ENCODE assay signal across 8 mouse cellular contexts in genomic region chr16:50753612-50754389, GRCm38 (mm10).
DNase-seq lines count a peak whose midpoint lies in the region; ATAC-seq and TF ChIP-seq lines count a peak whose summit lies in the region.

No protein-coding gene starts in this region.

- DNase-seq in CH12.LX (ENCODE audit: extremely low read depth) = peak; percentile 87
- DNase-seq in adrenal gland, postnatal 36 days = peak; percentile 79 to 84
- DNase-seq in heart, adult 8-10 months (ENCODE audit: low spot score) = peak; percentile 74
- DNase-seq in kidney, postnatal 10 days = peak; percentile 76
- no peak for DNase-seq in right cerebral cortex, adult 18-20 months
- no peak for DNase-seq in cerebellum, adult 11-12 months
- DNase-seq in layer of hippocampus, adult 9-11 months = no peak

- H3K36me3 ChIP-seq in CH12.LX (replicated peaks in 1 of 2; ENCODE audit: control insufficient read depth in 1 of 2, insufficient read depth in 1 of 2, low read length in 1 of 2) = no peaks in the 10 kb centered on the region
- H3K36me3 ChIP-seq in stomach, embryonic 14.5 days (ENCODE audit: control insufficient read depth, insufficient read depth, low read length) = no peaks in the 10 kb centered on the region

- H3K27me3 ChIP-seq in CH12.LX (replicated peaks) = no peaks in the 10 kb centered on the region
- H3K27me3 ChIP-seq in stomach, embryonic 14.5 days (ENCODE audit: control insufficient read depth, insufficient read depth, low read length) = no peaks in the 10 kb centered on the region

- peaks cover 6 to 34% of the 10 kb centered on the region in 2 experiments for H3K4me1 ChIP-seq in CH12.LX (ENCODE audit: control insufficient read depth in 1 of 2, insufficient read depth in 2 of 2)
- peaks cover 5% of the 10 kb centered on the region for H3K4me1 ChIP-seq in stomach, embryonic 14.5 days (ENCODE audit: control insufficient read depth, insufficient read depth, low read length)

- 0 out of 2 replicates have a peak, but pooled peaks have one; percentile 27 for TF ChIP-seq POLR2A in CH12.LX (IDR thresholded peaks at IDR 0.05; ENCODE audit: low read depth, low read length)

- peak overlapping the region; percentile 61 for H3K4me2 ChIP-seq in CH12.LX (ENCODE audit: insufficient read depth, low read depth, poor library complexity, severe bottlenecking)
- H3K4me2 ChIP-seq in stomach, embryonic 14.5 days (replicated peaks; ENCODE audit: low read depth, low read length) = no peak overlapping the region

- dilution Hi-C loops in CH12.LX (cut with MboI; ENCODE audit: extremely low pct_ligation_motif_present, extremely low pct_unique_long_range_greater_than_20kb, low sequenced_read_pairs) = no loop called here

- H3K79me2 ChIP-seq in CH12.LX (replicated peaks; ENCODE audit: control insufficient read depth, extremely low read depth, insufficient read depth, poor library complexity, severe bottlenecking) = no peaks in the 10 kb centered on the region

- TF ChIP-seq CTCF in CH12.LX (conservative IDR thresholded peaks at IDR 0.05 in 1 of 2, IDR thresholded peaks at IDR 0.05 in 1 of 2; ENCODE audit: low read depth in 2 of 2, low read length in 2 of 2) = no peak

- peak; percentile 70 for TF ChIP-seq EP300 in CH12.LX (IDR thresholded peaks at IDR 0.05; ENCODE audit: low read length)

- WGBS in stomach, embryonic 14.5 days = 0% methylated on average over 3 of the region's 3 CpGs

- H3K9me3 ChIP-seq in CH12.LX (replicated peaks; ENCODE audit: low read length) = no peaks in the 10 kb centered on the region
- H3K9me3 ChIP-seq in stomach, embryonic 14.5 days (ENCODE audit: control insufficient read depth, low read depth, low read length) = no peaks in the 10 kb centered on the region

- no peak overlapping the region for H3K9ac ChIP-seq in CH12.LX (ENCODE audit: insufficient read depth, low read depth)
- H3K9ac ChIP-seq in stomach, embryonic 14.5 days (replicated peaks; ENCODE audit: low read depth, low read length) = no peak overlapping the region

- ATAC-seq in stomach, embryonic 14.5 days (ENCODE audit: insufficient number of reproducible peaks, insufficient read depth, low FRiP score, low read depth) = 0 out of 2 replicates have a peak, but pooled peaks have one; percentile 69

- H3K4me3 ChIP-seq in CH12.LX (replicated peaks in 1 of 3; ENCODE audit: low read depth in 2 of 3, low read length in 2 of 3, poor library complexity in 1 of 3) = no peak overlapping the region
- no peak overlapping the region for H3K4me3 ChIP-seq in stomach, embryonic 14.5 days (ENCODE audit: low read depth, low read length)

- no peak overlapping the region for H3K27ac ChIP-seq in CH12.LX (ENCODE audit: insufficient read depth, low read depth)
- H3K27ac ChIP-seq in stomach, embryonic 14.5 days (ENCODE audit: low read length) = peak overlapping the region; percentile 45; the same call in 1 of the 2 replicates

- in situ Hi-C loops in CH12.LX (cut with MboI; ENCODE audit: low pct_ligation_motif_present, low pct_unique_long_range_greater_than_20kb, low sequenced_read_pairs) = loop anchor here (25.0 kb wide), 1 partner anchor 1216 kb away; no protein-coding TSS in a partner anchor

- no peak for TF ChIP-seq RAD21 in CH12.LX (IDR thresholded peaks at IDR 0.05; ENCODE audit: low read depth, low read length)

TF ChIP-seq in CH12.LX, 34 proteins besides CTCF, POLR2A, EP300 and RAD21:
- TF ChIP-seq ETS1 (conservative IDR thresholded peaks at IDR 0.05; ENCODE audit: low read depth, low read length) = peak; percentile 91
- no peak for TF ChIP-seq NELFE (IDR thresholded peaks at IDR 0.05; ENCODE audit: low read depth, low read length)
- TF ChIP-seq MAX (IDR thresholded peaks at IDR 0.05; ENCODE audit: low read length) = 0 out of 2 replicates have a peak, but pooled peaks have one; percentile 33
- TF ChIP-seq MYC (IDR thresholded peaks at IDR 0.05; ENCODE audit: low read depth, low read length) = peak; percentile 65; the same call in 1 of the 2 replicates
- peak; percentile 46; the same call in 1 of the 2 replicates for TF ChIP-seq IRF4 (IDR thresholded peaks at IDR 0.05; ENCODE audit: low read depth, low read length)
- no peak for TF ChIP-seq CHD2 (IDR thresholded peaks at IDR 0.05; ENCODE audit: low read length)
- peak; percentile 57; the same call in 1 of the 2 replicates for TF ChIP-seq MAZ (IDR thresholded peaks at IDR 0.05; ENCODE audit: low read depth, low read length)
- 0 out of 2 replicates have a peak, but pooled peaks have one; percentile 27 for TF ChIP-seq MXI1 (IDR thresholded peaks at IDR 0.05; ENCODE audit: low read depth, low read length)
- no peak for TF ChIP-seq PAX5 (IDR thresholded peaks at IDR 0.05; ENCODE audit: low read length)
- TF ChIP-seq ZNF384 (IDR thresholded peaks at IDR 0.05; ENCODE audit: low read depth, low read length) = peak; percentile 15; the same call in 1 of the 2 replicates
- peak; percentile 75; the same call in 1 of the 2 replicates for TF ChIP-seq TCF12 (IDR thresholded peaks at IDR 0.05; ENCODE audit: low read depth, low read length)
- TF ChIP-seq ELF1 (IDR thresholded peaks at IDR 0.05; ENCODE audit: low read depth, low read length) = peak; percentile 32
- 0 out of 2 replicates have a peak, but pooled peaks have one; percentile 33 for TF ChIP-seq NRF1 (IDR thresholded peaks at IDR 0.05; ENCODE audit: low read depth, low read length)
- peak; percentile 67; the same call in 1 of the 2 replicates for TF ChIP-seq TBP (conservative IDR thresholded peaks at IDR 0.05; ENCODE audit: low read depth, low read length)
- no peak for TF ChIP-seq MAFK (IDR thresholded peaks at IDR 0.05; ENCODE audit: insufficient replicate concordance, low read length)
- 0 out of 2 replicates have a peak, but pooled peaks have one; percentile 51 for TF ChIP-seq SIN3A (IDR thresholded peaks at IDR 0.05; ENCODE audit: low read length)
- TF ChIP-seq BHLHE40 (IDR thresholded peaks at IDR 0.05; ENCODE audit: low read depth, low read length) = peak; percentile 71

Comparison
In these comparisons a context has a peak if more than half of its experiments do, and no peak if none do; other contexts are left out.
1. DNase-seq: peak in CH12.LX (single experiment), adrenal gland, postnatal 36 days (2 of 2), heart, adult 8-10 months (single experiment) and kidney, postnatal 10 days (single experiment); none in right cerebral cortex, adult 18-20 months (single experiment), cerebellum, adult 11-12 months (single experiment) and layer of hippocampus, adult 9-11 months (single experiment).